Mouse (Mus musculus): ENCODE results near the gene Adgrl4.

Gene Adgrl4

GRCm38 (mm10) chr3:151437693-151438092 lies at the start of gene Adgrl4:
Gene Adgrl4, plus strand, starts transcription at chr3:151437887.
- peak; percentile 7 for DNase-seq (ENCODE audit: low spot score)

DNA sequence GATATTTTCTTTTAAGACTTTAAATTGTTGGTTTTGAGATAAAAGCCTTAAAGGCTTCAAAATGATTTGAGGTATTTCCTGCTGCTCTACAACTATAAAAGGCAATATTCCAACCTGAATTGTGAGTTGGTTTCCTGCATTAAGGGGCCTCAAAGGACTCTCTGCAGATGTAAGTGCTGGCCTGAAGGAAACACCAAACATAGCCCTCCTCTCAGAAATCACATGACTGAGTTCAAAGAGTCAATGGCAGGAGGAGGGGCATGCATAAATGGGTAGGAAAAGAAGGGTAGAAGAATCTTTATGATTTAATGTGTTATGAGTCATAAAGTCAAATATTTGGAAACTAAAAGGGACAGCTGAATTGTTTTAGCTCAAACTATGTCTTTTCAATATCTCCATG lies 46.8 kb upstream of the Adgrl4 start:
- no peak for DNase-seq (ENCODE audit: low spot score)

DNA sequence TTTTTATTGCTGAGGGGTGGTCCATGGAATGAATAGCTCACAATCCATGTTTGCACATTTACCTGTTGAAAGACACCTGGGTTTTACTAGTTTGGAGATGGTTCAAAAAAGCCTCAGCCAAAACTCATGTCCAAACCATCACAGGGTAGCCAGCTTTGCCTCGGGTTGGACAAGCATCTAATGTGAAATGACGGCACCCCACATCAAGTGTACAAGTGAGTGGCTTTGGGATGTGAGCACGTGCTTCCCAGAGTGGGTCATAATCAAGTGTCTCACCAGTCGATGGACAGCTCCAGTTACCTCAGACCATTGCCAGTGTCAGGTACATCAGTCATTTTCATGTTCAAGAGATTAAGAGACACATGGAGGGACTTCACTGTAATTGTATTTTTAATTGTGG lies 44.8 kb upstream of the Adgrl4 start:
- no peak for DNase-seq (ENCODE audit: low spot score)

DNA sequence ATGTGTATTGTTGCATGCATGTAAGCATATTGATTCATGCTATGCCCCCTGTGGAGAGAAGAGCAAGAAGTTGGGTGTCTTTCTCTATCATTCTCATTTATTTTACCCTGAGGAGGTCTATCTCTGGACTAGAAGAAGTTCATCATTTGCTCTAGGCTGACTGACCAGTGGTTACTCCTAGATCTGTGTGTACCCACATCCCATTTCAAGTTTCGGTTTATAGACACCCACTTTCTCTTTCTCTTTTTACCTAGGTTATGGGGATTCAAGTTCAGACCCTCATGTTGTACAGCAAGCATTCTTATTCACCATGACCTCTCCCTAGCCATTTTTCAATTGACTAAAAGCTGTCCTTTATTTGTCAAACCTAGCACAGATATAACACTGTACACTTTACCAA lies 44.4 kb upstream of the Adgrl4 start:
- DNase-seq (ENCODE audit: low spot score): no peak

GRCm38 (mm10) chr3:151399270-151399669 lies 38.4 kb upstream of the Adgrl4 start:
- DNase-seq (ENCODE audit: low spot score): no peak

DNA sequence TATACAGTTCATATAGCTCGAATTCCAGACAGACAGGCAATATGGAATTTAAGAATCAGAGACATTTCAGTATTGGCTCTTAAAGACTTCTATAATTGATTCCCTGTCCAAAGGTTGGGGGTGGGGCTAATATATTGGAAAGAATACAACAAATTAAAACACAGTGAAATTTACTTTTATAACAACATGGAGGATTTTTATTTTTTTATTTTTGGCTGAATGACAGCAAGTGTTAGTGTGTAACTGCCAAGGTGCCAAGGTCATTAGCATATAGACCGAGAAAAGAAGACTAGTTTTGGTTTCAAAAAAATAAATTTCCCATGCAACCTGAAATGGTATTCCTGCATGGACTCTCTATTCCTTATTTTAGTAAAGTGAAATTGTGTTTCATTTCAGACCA lies 26.7 kb upstream of the Adgrl4 start:
- no peak for DNase-seq (ENCODE audit: low spot score)

GRCm38 (mm10) chr3:151411488-151411887 lies 26.2 kb upstream of the Adgrl4 start:
- no peak for DNase-seq (ENCODE audit: low spot score)

DNA sequence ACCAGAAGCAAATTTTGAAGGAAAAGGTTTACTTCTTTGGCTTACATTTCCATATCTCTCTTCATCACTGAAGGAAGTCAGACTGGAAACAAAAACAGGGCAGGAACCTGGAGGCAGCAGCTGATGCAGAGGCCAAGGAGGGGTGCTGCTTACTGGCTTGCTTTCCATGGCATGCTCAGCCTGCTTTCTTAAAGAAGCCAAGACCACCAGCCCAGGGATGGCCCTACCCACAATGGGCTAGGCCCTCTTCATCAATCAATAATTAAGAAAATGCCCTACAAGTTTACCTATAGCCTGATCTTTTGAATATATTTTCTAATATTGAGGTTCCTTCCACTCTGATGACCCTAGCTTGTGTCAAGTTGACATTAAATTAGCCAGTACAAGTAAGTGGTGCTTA lies 20.8 kb upstream of the Adgrl4 start:
- DNase-seq (ENCODE audit: low spot score): no peak

DNA sequence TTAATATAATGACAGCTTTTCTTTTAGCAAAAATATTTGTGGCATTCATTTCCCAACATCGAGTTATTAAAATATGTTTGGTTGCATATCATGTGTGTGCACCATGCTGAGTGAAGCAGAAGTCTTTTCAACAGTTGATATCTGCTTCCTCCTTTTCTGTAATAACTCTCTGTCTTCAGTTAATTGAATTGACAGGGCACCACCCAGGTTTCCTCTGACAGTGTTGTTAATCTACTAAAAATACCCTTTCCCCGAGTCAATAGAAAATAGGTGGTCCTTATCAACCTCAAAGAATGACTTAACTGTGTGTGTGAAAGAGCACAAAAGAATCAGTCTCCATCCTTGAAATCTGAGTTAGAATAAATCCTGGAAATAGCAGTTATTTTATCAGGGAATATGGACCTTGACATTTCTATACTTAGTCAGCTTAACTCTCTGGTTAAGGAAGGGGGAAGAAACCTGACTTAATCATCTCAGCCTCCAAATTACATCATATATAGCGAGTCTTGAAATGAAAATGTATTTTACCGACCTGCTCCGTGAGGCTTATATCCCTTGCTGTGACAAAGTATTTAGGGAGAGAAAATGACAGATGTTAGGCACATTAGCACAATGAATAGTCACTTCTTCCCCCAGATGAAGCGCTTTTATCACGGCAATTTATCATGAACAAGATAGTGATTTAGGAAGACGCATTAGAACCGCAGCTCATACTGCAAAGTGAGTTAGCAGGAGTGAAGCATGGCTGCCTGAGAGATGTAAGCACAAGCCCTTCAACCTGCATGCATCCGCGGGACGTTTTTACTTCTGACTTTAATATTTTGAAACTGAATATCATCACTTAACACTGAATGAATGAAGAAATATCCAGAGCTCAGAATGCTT lies 19.8 kb upstream of the Adgrl4 start:
- DNase-seq (ENCODE audit: low spot score): no peak

DNA sequence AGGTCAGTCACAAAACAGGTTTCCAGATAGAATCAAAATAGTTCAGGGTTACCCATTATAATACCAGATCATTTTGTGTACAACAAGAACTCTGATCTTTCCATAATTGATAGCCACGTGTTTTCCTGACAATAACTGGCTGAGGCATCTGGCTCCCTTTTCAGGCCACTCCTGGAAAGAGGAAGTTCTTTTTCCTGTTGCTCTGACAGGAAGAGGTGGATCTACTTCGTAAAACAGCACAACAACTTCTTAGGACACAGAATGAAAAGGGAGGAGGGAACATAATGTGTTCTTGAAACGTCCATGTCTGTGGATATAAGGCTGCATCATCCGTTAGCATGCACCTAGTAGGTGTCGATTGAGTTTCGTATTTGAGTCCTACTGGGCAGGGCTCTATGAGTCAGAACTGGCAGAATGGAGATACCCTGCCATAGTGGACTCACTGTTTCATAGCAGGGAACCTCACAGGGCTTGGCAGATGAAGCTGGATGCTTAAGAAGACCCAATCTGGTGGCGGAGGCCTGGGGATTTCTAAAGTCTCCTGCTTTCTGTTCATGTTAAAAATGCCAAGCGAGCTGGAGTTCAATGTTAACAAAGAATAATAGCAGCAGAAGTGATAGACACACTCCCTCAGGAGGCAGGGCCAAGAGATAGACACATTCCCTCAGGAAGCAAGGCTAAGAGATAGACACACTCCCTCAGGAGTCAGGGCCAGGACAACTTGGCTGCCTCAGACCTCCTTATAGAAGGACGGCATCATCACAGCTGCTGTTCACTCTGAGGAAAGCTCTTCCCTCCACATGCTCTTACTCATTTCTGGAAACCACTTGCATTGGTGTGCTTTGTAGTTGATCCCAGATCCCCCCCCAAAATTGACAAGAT lies 13.1 kb upstream of the Adgrl4 start:
- DNase-seq (ENCODE audit: low spot score): no peak

- DNase-seq (ENCODE audit: low spot score): no peak
Observed at GRCm38 (mm10) chr3:151430106-151430505, 7.6 kb upstream of the Adgrl4 start.

DNA sequence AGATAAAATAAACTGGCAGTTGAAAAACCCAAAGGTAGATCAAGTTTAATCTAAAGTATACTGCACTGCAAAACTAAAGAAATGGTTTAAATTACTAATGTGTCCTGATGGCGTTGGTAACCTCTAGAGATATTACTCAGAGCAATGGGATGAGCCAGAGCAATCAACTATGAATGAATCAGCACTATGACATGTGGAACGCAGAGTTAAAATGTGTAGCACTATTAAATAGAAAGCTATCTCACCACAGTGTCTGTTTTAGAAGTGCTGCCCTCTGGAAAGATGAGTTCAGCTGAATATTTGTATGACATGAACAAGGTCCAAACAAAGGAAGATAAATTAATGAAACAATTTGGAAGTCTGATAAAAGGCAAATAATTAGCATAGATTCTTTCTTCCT lies 6.2 kb upstream of the Adgrl4 start:
- DNase-seq (ENCODE audit: low spot score): no peak

GRCm38 (mm10) chr3:151438364-151438763 lies 677 bp downstream of the Adgrl4 start:
- no peak for DNase-seq (ENCODE audit: low spot score)

DNA sequence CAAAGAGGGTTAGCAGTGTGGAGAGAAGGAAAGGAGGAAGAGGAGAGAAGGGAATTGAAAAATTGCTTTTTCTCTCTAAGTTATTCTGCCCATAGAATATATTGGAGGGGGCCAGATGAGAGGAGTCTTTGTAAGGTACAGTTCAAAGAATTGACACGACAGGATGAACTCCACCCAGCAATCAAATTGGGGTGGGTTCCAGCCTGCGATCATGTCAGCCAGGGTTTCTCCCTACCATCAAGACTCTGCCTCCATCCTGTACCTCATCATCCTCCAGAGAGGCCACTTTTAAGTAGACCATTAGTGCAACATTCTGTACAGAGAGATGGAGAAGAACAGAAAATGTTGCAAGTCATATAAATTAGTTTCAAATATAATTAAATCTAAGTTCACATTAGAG lies 2.3 kb downstream of the Adgrl4 start:
- DNase-seq (ENCODE audit: low spot score): no peak

DNA sequence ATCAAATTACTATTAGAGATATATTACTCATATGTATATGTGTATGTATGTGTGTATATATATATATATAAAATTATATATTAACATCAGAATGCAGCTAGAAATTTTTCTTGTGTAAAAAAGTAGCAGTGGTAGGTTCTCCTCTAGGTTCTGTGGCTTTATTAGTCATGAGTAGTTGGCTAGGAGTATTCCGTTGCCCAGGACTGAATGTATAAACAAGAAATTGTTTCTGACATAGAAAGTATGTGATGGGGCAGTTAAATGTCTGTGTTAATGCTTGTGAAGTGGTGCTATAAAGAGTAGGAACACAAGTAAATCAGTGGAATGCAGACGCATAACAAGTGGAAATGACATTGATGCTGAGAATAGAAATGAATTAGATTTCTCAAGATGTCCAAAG lies 4.3 kb downstream of the Adgrl4 start:
- DNase-seq (ENCODE audit: low spot score): no peak

- DNase-seq (ENCODE audit: low spot score): no peak
Observed at GRCm38 (mm10) chr3:151443486-151443885, 5.8 kb downstream of the Adgrl4 start.

DNA sequence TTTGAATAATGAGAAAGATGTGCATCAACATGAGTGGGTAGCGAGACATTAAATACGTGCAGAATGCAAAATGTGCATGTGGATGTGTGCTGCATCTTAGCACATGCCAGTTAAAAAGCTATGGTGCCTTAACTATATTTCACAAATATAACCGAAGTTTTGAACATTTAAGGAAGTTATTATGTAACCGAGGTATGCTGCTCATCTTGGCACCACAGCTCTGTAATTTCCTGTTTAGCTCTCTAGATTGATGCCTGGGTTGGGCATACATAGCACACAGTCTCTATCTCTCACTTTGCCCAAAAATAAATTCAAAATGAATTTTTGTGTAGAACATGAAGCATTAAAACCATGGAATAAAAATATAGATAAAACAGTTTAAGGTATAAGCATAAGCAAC lies 6.6 kb downstream of the Adgrl4 start:
- DNase-seq (ENCODE audit: low spot score): no peak

GRCm38 (mm10) chr3:151445936-151446335 lies 8.2 kb downstream of the Adgrl4 start:
- no peak for DNase-seq (ENCODE audit: low spot score)

GRCm38 (mm10) chr3:151454985-151455701 lies 17.5 kb downstream of the Adgrl4 start:
- no peak for DNase-seq (ENCODE audit: low spot score)

DNA sequence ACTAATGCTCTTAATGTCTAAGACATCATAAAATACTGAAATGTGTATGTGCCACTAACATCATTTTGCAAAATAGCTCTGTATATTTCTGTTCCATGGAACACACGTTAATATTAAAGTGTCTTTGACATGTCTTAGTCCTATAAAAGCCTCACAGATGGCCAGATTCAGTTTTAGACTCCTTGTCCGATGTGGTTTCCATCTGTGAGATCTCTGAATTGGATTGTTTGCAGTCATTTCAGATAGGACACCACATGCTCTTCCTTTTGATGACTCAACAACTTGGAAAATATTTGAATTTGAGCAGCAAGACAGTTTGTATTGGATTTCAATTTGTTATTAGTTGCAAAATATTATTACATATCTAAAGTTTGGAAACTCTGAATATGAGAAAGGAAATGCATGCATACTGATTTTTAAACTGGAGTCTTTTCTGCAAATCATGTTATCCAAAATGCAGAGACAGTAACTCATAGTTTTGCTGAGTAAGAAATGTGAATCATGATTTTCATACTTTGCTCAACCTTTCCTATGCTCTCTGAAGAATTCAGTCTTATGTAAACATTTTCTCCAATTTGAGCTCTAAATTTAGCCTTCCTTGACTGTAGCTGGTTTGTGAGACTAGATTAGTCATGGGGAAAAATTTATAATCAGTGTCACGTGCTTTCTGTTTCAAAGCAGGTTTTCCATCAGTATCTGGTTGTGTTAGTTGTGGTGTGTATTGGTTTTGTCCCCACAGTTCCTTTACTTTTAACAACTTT lies 21.9 kb downstream of the Adgrl4 start:
- no peak for DNase-seq (ENCODE audit: low spot score)

GRCm38 (mm10) chr3:151465215-151465614 lies 27.5 kb downstream of the Adgrl4 start:
- DNase-seq (ENCODE audit: low spot score): no peak

GRCm38 (mm10) chr3:151488853-151489252 lies 51.2 kb downstream of the Adgrl4 start:
- no peak for DNase-seq (ENCODE audit: low spot score)
